Mouse (Mus musculus): ENCODE results near the gene Pidd1. TPM values are rescaled to one million over a fixed set of nuclear protein-coding genes. Genes with fewer than 3 reads are reported as not detected.
"Not testable (repeated sequence)": the region's sequence is repeated elsewhere in the genome, so short reads cannot be mapped to it uniquely, and the experiment has no call there.

The Pidd1 gene
- polyA plus RNA-seq, 1 experiment, result 4.4 TPM

DNA sequence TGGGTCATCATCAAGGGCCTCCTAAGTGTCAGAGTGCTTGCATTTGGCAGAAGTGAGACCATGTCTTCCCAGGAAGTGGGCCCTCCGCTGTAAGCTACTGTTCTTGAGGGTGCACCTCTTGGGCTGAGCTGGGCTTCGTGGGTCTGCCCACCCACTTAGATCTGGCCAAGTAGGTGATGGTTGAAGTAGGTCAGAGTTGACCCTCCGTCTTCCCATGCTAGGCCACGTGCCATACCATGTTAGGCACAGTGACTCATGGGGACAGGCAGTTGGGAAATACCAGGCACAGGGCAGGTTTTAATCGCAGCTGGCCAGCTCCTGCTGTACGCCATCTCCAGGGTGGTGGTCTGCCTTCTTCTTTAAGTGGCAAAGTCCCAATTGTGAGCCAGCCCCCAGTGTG is 12.9 kb upstream of the Pidd1 start:
- no peak for DNase-seq
- peak overlapping the region; percentile 72 for H3K4me3 ChIP-seq (replicated peaks; ENCODE audit: insufficient read depth, low read depth, low read length)
- H3K27me3 ChIP-seq (ENCODE audit: control insufficient read depth, insufficient read depth, low read length), result no peaks in the 10 kb centered on the region
- WGBS, result 62% methylated on average over 6 of the region's 6 CpGs
- H3K27ac ChIP-seq (ENCODE audit: insufficient read depth, low read length), result peak overlapping the region; percentile 91
- TF ChIP-seq POLR2A (IDR thresholded peaks at IDR 0.05; ENCODE audit: borderline replicate concordance, insufficient read depth, low read length) (no peak), CTCF (IDR thresholded peaks at IDR 0.05; ENCODE audit: borderline replicate concordance, insufficient read depth, low read depth, low read length) (no peak)
- H3K4me1 ChIP-seq (ENCODE audit: control insufficient read depth, insufficient read depth, low read length), result peaks cover 55% of the 10 kb centered on the region

DNA sequence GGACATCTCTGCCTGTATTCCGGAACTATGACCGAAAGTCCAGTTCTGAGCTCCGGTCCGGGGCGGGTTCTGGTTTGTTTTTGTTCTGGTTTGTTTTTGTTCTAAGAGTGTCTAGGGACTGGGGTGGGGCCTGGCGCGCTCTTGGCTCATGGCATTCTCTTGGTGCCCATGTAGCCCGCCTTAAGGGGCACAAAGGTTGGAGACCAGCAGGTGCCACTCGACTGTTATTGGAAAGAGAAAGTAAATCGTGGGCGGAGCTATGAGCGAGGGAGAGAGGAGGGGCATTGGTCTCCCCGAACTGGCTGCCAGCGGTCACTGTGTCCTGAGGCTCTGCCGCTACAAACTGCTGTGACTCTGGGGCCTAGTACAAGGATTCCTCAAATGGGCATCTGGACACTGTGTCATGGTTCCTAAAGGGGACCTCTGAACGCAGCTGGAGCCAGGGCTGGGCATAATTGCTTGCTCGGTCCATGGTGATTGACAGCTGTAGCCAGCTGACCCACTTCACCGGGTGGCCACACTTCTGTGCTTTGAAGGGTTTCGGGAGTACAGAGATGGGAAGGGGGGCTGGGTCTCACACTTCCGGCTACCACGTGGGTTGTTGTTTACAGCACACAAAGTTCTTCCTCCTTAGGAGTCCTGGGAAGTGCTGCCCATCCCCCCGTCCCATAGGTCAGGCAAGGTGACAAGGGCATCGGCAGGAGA is 11.9 kb upstream of the Pidd1 start:
- WGBS, result 1% methylated on average over 23 of the region's 23 CpGs
- H3K27me3 ChIP-seq (ENCODE audit: control insufficient read depth, insufficient read depth, low read length), result no peaks in the 10 kb centered on the region
- peak overlapping the region; percentile 91 for H3K27ac ChIP-seq (ENCODE audit: insufficient read depth, low read length)
- peak overlapping the region; percentile 72 for H3K4me3 ChIP-seq (replicated peaks; ENCODE audit: insufficient read depth, low read depth, low read length)
- DNase-seq, result peak; percentile 77 to 78
- TF ChIP-seq CTCF (IDR thresholded peaks at IDR 0.05; ENCODE audit: borderline replicate concordance, insufficient read depth, low read depth, low read length) (no peak), POLR2A (IDR thresholded peaks at IDR 0.05; ENCODE audit: borderline replicate concordance, insufficient read depth, low read length) (peak; percentile 35; the same call in 1 of the 2 replicates)
- peaks cover 52% of the 10 kb centered on the region for H3K4me1 ChIP-seq (ENCODE audit: control insufficient read depth, insufficient read depth, low read length)

DNA sequence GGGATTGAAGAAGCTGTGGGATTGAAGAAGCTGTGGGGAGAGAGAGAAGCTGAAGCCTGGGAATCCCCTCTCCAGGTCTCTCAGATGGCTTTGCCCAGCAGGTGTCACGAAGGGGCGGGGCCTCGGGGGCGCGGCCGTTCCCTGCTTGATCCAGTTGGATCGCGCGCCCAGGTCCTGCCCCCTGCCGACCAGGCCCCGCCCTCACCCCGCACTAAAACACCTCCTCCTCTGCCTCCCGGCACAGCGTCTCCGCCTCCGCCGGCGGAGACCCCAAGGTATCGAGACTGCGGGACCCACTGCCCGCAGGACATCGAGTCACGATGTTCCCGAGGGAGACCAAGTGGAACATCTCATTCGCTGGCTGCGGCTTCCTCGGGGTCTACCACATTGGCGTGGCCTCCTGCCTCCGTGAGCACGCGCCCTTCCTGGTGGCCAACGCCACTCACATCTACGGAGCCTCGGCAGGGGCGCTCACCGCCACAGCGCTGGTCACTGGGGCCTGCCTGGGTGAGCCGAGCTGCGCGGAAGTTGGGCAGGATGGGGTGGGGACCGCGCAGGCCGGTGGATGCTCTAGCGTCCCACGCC is 11.2 kb upstream of the Pidd1 start, which contains the start of gene Pnpla2:
Gene Pnpla2, plus strand, starts transcription at position 232 of the 585 bp plus-strand sequence.
- peak within 1 kb of the TSS; percentile 91 for H3K27ac ChIP-seq (ENCODE audit: insufficient read depth, low read length)
- H3K27me3 ChIP-seq (ENCODE audit: control insufficient read depth, insufficient read depth, low read length), result no peaks in the 10 kb centered on the region
- DNase-seq, result peak; percentile 89 to 90
- TF ChIP-seq CTCF (IDR thresholded peaks at IDR 0.05; ENCODE audit: borderline replicate concordance, insufficient read depth, low read depth, low read length) (no peak), POLR2A (IDR thresholded peaks at IDR 0.05; ENCODE audit: borderline replicate concordance, insufficient read depth, low read length) (peak; percentile 75)
- WGBS, result under 1% methylated on average over 45 of the region's 45 CpGs
- peak within 1 kb of the TSS; percentile 72 for H3K4me3 ChIP-seq (replicated peaks; ENCODE audit: insufficient read depth, low read depth, low read length)
- peaks cover 45% of the 10 kb centered on the region for H3K4me1 ChIP-seq (ENCODE audit: control insufficient read depth, insufficient read depth, low read length)

DNA sequence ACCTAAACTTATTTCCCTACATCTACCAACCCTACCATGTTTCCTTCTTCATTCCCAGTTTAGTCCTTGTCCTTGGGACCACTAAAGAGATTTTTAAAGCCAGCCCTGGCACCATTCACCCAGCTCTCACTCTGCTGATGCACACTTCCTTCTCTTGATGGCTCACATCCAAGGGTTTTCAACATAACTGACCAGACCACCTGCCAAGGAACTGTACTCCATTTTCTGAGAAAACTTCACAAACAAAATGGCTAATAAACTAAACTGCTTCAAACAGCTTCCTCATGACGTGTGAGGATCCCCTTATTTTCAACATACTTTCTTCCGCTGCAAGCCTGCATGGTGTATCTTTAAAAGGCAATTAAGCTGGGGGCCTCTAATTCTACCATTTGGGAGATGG is 9.8 kb upstream of the Pidd1 start:
- no peak overlapping the region for H3K27ac ChIP-seq (ENCODE audit: insufficient read depth, low read length)
- peaks cover 31% of the 10 kb centered on the region for H3K4me1 ChIP-seq (ENCODE audit: control insufficient read depth, insufficient read depth, low read length)
- WGBS, result 88% methylated on average over 2 of the region's 2 CpGs
- no peak overlapping the region for H3K4me3 ChIP-seq (replicated peaks; ENCODE audit: insufficient read depth, low read depth, low read length)
- DNase-seq, result no peak
- TF ChIP-seq CTCF (IDR thresholded peaks at IDR 0.05; ENCODE audit: borderline replicate concordance, insufficient read depth, low read depth, low read length), result no peak
- no peak for TF ChIP-seq POLR2A (IDR thresholded peaks at IDR 0.05; ENCODE audit: borderline replicate concordance, insufficient read depth, low read length)
- no peaks in the 10 kb centered on the region for H3K27me3 ChIP-seq (ENCODE audit: control insufficient read depth, insufficient read depth, low read length)

DNA sequence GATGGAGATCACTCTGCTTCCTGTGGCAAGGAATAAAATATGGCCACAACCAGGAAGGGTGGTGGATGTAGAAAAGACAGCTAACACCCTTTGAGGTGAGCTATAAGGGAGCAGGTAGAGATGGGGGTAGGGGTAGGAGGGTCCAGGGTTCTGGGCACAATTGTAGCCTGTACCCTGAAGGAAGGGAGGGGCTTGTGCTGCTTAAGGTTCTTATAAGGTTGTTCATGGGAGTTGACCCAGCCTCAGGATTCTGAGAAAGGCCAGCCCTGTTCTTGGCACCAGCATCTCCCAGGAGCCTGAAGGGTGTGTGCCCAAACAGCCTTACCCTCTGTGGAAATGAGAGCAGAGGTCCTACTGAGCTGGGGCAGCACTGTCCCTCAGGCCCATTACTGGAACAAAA is 8.1 kb upstream of the Pidd1 start:
- Histone ChIP-seq H3K4me1 (ENCODE audit: control insufficient read depth, insufficient read depth, low read length) (peaks cover 17% of the 10 kb centered on the region), H3K4me3 (replicated peaks; ENCODE audit: insufficient read depth, low read depth, low read length) (no peak overlapping the region), H3K27ac (ENCODE audit: insufficient read depth, low read length) (no peak overlapping the region), H3K27me3 (ENCODE audit: control insufficient read depth, insufficient read depth, low read length) (no peaks in the 10 kb centered on the region)
- DNase-seq, result no peak
- TF ChIP-seq CTCF (IDR thresholded peaks at IDR 0.05; ENCODE audit: borderline replicate concordance, insufficient read depth, low read depth, low read length) (no peak), POLR2A (IDR thresholded peaks at IDR 0.05; ENCODE audit: borderline replicate concordance, insufficient read depth, low read length) (no peak)

DNA sequence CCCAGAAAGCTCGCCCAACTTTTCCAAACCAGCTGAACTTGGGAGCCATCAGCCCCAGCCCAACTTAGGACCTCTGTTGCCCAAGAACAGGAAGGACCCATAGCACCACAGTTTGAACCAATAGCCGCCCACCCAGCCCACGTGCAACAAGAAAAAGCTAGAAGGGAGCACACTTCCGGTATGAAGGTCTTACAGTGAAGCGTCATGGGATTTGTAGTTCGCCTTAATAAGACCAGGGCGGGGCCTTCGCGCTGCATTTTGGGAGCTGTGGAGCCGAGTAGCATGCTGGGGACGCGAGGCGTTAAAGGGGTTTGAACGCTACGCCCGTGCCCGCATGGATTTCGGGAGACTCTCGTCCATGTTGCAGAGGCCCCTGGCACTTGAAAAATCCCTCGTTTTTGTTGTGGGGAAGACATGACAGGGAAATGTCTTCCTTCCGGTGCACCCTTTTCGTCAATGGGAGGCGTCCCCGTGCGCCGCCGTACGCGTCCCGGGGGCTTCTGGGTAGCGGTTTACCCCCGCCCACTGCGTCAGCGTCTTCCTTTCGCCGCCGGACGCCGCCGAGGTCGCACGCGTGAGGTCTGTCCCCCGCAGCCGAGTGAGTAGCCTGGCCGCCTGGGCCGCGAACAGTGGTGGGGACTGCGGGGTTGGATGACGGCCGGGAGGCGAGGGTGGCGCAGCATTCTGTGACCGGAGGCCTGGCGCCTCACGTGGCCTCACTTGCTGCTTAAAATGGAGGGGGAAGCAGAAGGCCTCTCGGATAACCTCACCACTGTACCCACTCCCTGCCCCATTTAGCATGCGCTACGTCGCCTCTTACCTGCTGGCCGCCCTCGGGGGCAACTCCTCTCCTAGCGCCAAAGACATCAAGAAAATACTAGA is 3.5 kb upstream of the Pidd1 start, which contains the start of gene Rplp2:
Gene Rplp2, plus strand, starts transcription at position 261 of the 882 bp plus-strand sequence.
- DNase-seq, result peak; percentile 94 to 97
- no peaks in the 10 kb centered on the region for H3K27me3 ChIP-seq (ENCODE audit: control insufficient read depth, insufficient read depth, low read length)
- H3K4me1 ChIP-seq (ENCODE audit: control insufficient read depth, insufficient read depth, low read length), result peaks cover 3% of the 10 kb centered on the region
- under 1% methylated on average over 63 of the region's 63 CpGs for WGBS
- peak within 1 kb of the TSS; percentile 92 for H3K27ac ChIP-seq (ENCODE audit: insufficient read depth, low read length)
- TF ChIP-seq POLR2A (IDR thresholded peaks at IDR 0.05; ENCODE audit: borderline replicate concordance, insufficient read depth, low read length) (peak; percentile 96), CTCF (IDR thresholded peaks at IDR 0.05; ENCODE audit: borderline replicate concordance, insufficient read depth, low read depth, low read length) (no peak)
- H3K4me3 ChIP-seq (replicated peaks; ENCODE audit: insufficient read depth, low read depth, low read length), result peak within 1 kb of the TSS; percentile 91

DNA sequence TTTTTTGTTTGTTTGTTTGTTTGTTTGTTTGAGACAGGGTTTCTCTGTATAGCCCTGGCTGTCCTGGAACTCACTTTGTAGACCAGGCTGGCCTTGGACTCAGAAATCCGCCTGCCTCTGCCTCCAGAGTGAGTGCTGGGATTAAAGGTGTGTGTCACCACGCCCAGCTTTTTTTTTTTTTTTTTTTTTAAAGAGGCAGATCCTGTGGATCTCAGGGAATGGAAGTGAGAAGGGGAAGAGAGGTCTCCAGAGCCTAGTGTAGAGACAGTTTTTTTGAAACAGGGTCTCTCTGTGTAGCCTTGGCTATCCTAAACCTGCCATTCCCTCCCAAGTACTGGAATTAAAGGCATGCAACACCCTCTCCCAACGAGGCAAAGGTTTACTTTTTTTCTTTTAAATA is 2.5 kb upstream of the Pidd1 start:
- H3K27me3 ChIP-seq (ENCODE audit: control insufficient read depth, insufficient read depth, low read length); DNase-seq; H3K4me3 ChIP-seq (replicated peaks; ENCODE audit: insufficient read depth, low read depth, low read length); H3K27ac ChIP-seq (ENCODE audit: insufficient read depth, low read length); H3K4me1 ChIP-seq (ENCODE audit: control insufficient read depth, insufficient read depth, low read length): not testable (repeated sequence)
- WGBS, result 83% methylated on average over 3 of the region's 3 CpGs
